Mouse (Mus musculus) midbrain, embryonic 14.5 days (tissue): ENCODE results near the gene Gm11011. TPM values are rescaled to one million over a fixed set of nuclear protein-coding genes. Genes with fewer than 3 reads are reported as not detected.

Source experiments
- ATAC-seq: fragments of 200-750 bp; cut with Nextera tagmentation; 2 replicates; pipeline ENCODE4 v1.8.0; 2017; ENCODE audit warnings: moderate number of reproducible peaks, moderate library complexity; ENCODE audit not compliant: low FRiP score, low TSS enrichment
- DNase-seq: peaks from one replicate; pipeline ENCODE4 v3.0.0-alpha.2; 2015
- H3K27ac ChIP-seq: fragments of 300-500 bp; sonication (generic); replicated peaks from 2 replicates; pipeline ENCODE4 v1.5.1; 2014; ENCODE audit warnings: mild to moderate bottlenecking, low read depth, low read length, moderate library complexity
- H3K27me3 ChIP-seq: fragments of 300-500 bp; sonication (generic); 2 replicates; pipeline ENCODE4 v1.6.1; 2014; ENCODE audit warnings: low read length, control low read depth, mixed read lengths; ENCODE audit not compliant: control insufficient read depth, insufficient read depth
- H3K36me3 ChIP-seq: fragments of 300-500 bp; sonication (generic); 2 replicates; pipeline ENCODE4 v1.6.1; 2014; ENCODE audit warnings: low read length, control low read depth; ENCODE audit not compliant: control insufficient read depth, insufficient read depth
- H3K4me1 ChIP-seq: fragments of 300-500 bp; sonication (generic); 2 replicates; pipeline ENCODE4 v1.6.1; 2014; ENCODE audit warnings: mild to moderate bottlenecking, antibody characterized with exemption, low read length, control low read depth; ENCODE audit not compliant: control insufficient read depth, insufficient read depth
- H3K4me2 ChIP-seq: fragments of 300-500 bp; sonication (generic); 2 replicates; pipeline ENCODE4 v1.6.1; 2014; ENCODE audit warnings: mild to moderate bottlenecking, low read length, moderate library complexity
- H3K4me3 ChIP-seq: fragments of 300-500 bp; sonication (generic); replicated peaks from 2 replicates; pipeline ENCODE4 v1.5.1; 2014; ENCODE audit warnings: low read depth, low read length
- H3K9ac ChIP-seq: fragments of 300-500 bp; sonication (generic); replicated peaks from 2 replicates; pipeline ENCODE4 v1.6.1; 2014; ENCODE audit warnings: mild to moderate bottlenecking, low read length, moderate library complexity
- H3K9me3 ChIP-seq: fragments of 300-500 bp; sonication (generic); 2 replicates; pipeline ENCODE4 v1.6.1; 2016; ENCODE audit warnings: low read length, control low read depth, mixed read lengths; ENCODE audit not compliant: control insufficient read depth
- WGBS: fragments of 180-500 bp; shearing (Covaris S2); extraction: QIAGEN DNeasy Blood & Tissue Kit; methylation state at CpG from one replicate; pipeline ENCODE4 v1.1.7; 2014; 5-methylcytosine and 5-hydroxymethylcytosine counted together
- polyA plus RNA-seq: library from polyadenylated mRNA; unstranded; fragments of >200 nt; fragmentation: Nextera tagmentation; extraction: Ambion mirVana; gene quantifications from 2 replicates; pipeline ENCODE4 v1.2.1, GENCODE M21; 2014

The Gm11011 gene
- polyA plus RNA-seq, 1 experiment from 2014 or later = not detected

DNA sequence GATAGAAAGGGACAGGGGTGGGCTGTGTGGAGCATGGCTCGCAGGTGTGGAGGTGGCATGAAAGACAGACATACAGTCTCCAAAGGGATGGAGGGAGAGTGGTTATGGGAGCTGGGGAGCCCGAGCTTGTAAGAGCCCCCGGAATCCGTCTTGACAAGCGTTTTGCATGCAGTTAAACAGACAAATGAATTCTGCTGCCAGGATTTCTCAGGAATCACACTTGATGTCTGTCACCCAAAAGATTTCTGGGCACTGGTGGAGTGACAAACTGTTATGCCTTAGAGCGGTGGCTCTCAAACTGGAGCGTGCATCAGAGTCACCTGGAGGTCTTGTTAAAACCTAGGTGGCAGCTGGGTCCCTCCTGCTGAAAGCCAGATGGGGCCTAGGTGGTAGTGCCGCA, 10.4 kb upstream of the Gm11011 start:
- Histone ChIP-seq H3K9me3 (no peaks in the 10 kb centered on the region), H3K4me2 (no peak overlapping the region), H3K4me1 (peaks cover 9% of the 10 kb centered on the region), H3K27me3 (no peaks in the 10 kb centered on the region), H3K36me3 (no peaks in the 10 kb centered on the region), H3K27ac (0 out of 2 replicates have a peak overlapping the region, but pooled peaks have one; percentile 14), H3K9ac (no peak overlapping the region), H3K4me3 (no peak overlapping the region)
- WGBS = 79% methylated on average over 8 of the region's 8 CpGs
- DNase-seq = no peak
- ATAC-seq = no peak

DNA sequence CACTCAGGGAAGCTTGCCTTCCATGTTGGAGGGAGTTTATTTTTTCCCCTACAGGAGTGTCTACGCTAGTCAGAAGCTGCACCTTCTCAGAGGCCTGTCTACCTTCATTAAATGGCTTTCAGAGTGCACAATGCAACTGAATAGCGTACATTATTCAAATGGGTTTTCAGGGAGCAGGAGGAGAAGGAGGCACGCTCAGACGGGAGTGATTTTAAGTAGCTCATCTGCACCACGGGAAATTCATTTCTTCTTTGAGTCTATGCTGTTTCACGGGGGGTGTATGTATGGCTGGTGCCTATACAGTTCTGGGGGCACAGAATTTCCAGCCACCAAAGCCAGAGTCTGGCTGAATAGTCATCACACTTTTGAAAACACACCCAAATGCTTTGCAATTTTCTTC, 9.8 kb upstream of the Gm11011 start:
- peaks cover 9% of the 10 kb centered on the region for H3K4me1 ChIP-seq
- H3K4me2 ChIP-seq = no peak overlapping the region
- no peaks in the 10 kb centered on the region for H3K9me3 ChIP-seq
- no peak overlapping the region for H3K9ac ChIP-seq
- no peak for DNase-seq
- no peak overlapping the region for H3K4me3 ChIP-seq
- ATAC-seq = no peak
- WGBS = 22% methylated on average over 6 of the region's 6 CpGs
- H3K27ac ChIP-seq = no peak overlapping the region
- H3K27me3 ChIP-seq = no peaks in the 10 kb centered on the region
- no peaks in the 10 kb centered on the region for H3K36me3 ChIP-seq

DNA sequence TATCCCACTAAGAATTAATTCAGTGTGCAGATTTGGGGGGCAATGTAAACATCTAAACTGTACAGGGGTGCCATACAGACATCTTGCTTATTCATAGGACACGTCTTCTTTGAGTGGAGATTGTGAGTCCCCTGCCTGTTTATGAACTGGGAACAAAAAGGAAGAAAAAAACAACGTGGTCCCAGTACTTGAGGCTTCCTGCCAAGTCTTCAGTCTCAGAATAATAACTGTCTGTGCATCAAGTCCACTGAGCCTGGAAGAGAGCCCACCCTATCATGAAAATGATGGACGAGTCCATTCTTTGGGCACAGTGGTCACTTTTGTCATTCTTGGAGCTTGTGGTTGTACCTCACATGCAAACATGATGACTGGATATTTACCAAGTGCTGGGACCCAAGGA, 6.2 kb upstream of the Gm11011 start:
- Histone ChIP-seq H3K27ac (no peak overlapping the region), H3K4me1 (peaks cover 9% of the 10 kb centered on the region), H3K9me3 (no peaks in the 10 kb centered on the region), H3K36me3 (no peaks in the 10 kb centered on the region), H3K9ac (no peak overlapping the region), H3K27me3 (no peaks in the 10 kb centered on the region), H3K4me3 (no peak overlapping the region), H3K4me2 (no peak overlapping the region)
- 62% methylated on average over 3 of the region's 3 CpGs for WGBS
- ATAC-seq (no peak), DNase-seq (peak; percentile 24)

DNA sequence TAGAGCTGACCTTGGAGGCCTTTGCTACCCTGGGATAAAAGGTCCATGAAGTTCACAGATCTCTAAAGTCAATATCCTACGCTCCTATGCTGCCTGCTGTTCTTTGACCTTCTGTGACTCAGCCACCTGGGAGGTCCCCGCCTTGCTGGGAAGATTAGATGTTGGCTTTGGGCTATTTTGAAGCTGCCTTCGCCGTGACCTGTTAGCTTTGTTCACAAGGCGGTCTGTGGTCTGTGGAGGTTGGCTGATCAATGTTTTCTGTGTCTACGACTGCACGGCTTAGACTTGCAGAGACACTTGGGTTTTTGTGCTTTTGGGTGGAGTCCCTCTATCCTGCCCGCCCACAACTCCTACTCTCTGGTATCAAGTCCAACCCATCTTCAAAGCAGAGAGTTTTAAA, 2.9 kb upstream of the Gm11011 start:
- no peaks in the 10 kb centered on the region for H3K27me3 ChIP-seq
- no peaks in the 10 kb centered on the region for H3K36me3 ChIP-seq
- no peak overlapping the region for H3K4me3 ChIP-seq
- no peak overlapping the region for H3K27ac ChIP-seq
- ATAC-seq (no peak), DNase-seq (no peak)
- WGBS = 71% methylated on average over 8 of the region's 8 CpGs
- H3K9ac ChIP-seq = no peak overlapping the region
- H3K9me3 ChIP-seq = no peaks in the 10 kb centered on the region
- no peak overlapping the region for H3K4me2 ChIP-seq
- peaks cover 3% of the 10 kb centered on the region; the same call in 1 of the 2 replicates for H3K4me1 ChIP-seq

DNA sequence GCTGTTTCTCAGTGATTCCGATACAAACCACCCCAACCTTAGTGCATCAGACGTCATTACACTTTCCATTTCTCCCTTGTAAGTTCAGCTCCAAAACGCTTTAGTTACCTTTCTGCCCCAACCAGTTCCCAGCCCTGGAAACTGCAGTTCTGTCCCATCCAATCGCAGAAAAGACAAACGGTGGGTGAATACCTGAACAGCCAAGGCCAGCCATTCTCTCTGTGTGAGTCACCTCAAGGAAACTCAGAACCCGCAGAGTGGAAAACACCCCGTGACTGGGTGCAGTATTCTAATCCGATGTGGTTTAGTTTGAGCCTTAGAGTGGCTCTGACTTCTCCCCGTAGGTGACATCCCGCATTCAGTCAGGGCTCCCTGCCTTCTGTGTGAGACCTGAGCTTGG, 2.2 kb upstream of the Gm11011 start:
- 93% methylated on average over 10 of the region's 10 CpGs for WGBS
- H3K4me3 ChIP-seq = no peak overlapping the region
- peaks cover 10% of the 10 kb centered on the region; the same call in 1 of the 2 replicates for H3K4me1 ChIP-seq
- H3K27ac ChIP-seq = no peak overlapping the region
- no peaks in the 10 kb centered on the region for H3K36me3 ChIP-seq
- ATAC-seq = no peak
- no peak overlapping the region for H3K9ac ChIP-seq
- no peaks in the 10 kb centered on the region for H3K27me3 ChIP-seq
- H3K9me3 ChIP-seq = no peaks in the 10 kb centered on the region
- H3K4me2 ChIP-seq = no peak overlapping the region
- no peak for DNase-seq

DNA sequence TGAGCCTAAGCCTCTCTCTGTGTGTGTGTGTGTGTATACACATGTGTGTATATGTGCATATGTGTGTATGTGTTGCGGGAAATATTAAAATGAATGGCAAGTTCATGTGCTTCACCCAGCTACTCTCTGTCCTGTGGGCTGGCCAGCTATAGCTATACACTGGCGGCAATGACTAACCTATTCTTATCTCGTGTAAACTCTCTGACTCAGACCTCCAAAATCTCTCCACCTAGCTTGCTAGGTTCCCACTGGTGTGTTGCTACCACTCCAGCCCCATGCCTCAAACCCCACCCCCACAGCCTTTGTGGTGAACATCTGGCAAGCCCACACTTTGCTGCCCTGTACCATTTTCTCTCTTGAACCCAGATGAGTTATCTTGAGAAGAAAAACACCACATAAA, 857 bp downstream of the Gm11011 start:
- Histone ChIP-seq H3K4me1 (peaks cover 10% of the 10 kb centered on the region; the same call in 1 of the 2 replicates), H3K27ac (no peak overlapping the region), H3K27me3 (no peaks in the 10 kb centered on the region), H3K4me3 (no peak overlapping the region), H3K9me3 (no peaks in the 10 kb centered on the region), H3K36me3 (no peaks in the 10 kb centered on the region), H3K9ac (no peak overlapping the region), H3K4me2 (no peak overlapping the region)
- DNase-seq (no peak), ATAC-seq (no peak)
- WGBS = 89% methylated on average over 3 of the region's 3 CpGs

DNA sequence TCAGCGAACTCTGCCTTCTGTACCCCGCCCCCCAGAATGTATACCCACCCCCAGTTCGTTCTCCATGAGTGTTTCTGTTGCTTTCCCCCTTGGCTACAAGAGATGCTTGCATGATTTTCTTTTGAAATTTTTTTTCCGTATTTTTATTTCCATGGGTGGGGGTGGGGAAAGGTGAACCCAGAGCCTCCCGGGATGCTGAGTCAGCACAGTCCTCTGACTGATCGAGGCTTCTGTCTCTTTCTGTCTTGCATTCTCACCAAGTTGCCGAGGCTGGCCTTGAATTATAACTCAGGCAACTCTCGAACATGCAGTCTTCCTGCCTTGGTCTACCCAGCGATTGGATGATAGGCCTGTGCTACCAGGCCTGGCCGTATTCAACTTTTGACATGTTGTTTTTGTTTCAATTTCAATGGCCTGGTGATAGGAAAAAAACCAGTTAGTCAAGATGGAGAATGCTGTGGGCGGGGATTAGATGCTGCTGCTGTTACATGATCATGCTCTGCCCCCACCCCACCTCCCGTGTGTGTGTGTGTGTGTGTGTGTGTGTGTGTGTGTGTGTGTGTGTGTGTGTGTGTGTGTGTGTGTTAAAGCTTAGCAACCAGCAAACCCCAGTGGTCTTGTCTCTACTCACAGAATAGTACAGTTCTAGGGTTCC, 1.8 kb downstream of the Gm11011 start:
- WGBS = 82% methylated on average over 12 of the region's 12 CpGs
- H3K9ac ChIP-seq = no peak overlapping the region
- H3K27me3 ChIP-seq = no peaks in the 10 kb centered on the region
- peaks cover 10% of the 10 kb centered on the region; the same call in 1 of the 2 replicates for H3K4me1 ChIP-seq
- H3K36me3 ChIP-seq = no peaks in the 10 kb centered on the region
- DNase-seq (peak; percentile 15), ATAC-seq (no peak)
- H3K27ac ChIP-seq = peak overlapping the region; percentile 52; the same call in 1 of the 2 replicates
- no peaks in the 10 kb centered on the region for H3K9me3 ChIP-seq
- no peak overlapping the region for H3K4me3 ChIP-seq
- no peak overlapping the region for H3K4me2 ChIP-seq

DNA sequence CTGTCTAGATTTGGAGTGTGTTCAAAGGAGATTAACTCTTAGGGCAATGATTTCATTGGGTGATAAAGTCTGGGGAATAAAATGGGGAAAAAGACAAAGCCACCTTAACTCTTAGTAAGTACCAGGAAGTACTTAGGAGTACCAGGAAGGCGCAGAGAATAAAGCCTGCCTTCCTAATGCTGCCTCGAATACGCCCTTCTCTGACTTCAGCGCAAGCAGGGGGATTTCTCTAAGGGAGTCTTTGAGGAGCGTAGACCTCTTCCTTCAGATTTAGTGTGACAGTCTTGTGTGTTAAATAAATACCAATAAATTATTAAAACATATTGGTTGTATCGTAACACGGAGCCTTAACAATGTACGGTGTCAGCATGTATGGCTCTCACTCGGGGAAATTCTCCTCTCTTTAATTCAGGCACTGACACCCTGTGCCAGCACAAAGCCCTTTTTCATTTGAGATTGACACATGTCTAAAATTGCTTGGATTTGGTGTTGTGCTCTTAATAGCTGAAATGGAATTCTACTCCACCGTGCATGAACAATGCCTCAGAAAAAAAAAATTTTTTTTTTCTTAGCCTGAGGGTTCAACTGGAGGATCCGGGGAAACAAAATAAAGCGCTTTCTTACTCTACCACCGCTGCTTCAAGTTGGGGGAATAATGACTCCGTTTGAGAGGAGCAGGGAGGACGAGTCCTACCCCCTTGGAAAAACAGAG, 2.6 kb downstream of the Gm11011 start:
- Histone ChIP-seq H3K27me3 (no peaks in the 10 kb centered on the region), H3K4me2 (peak overlapping the region; percentile 0; the same call in 1 of the 2 replicates), H3K4me3 (no peak overlapping the region), H3K27ac (peak overlapping the region; percentile 52; the same call in 1 of the 2 replicates), H3K9me3 (no peaks in the 10 kb centered on the region), H3K4me1 (peaks cover 10% of the 10 kb centered on the region; the same call in 1 of the 2 replicates), H3K36me3 (no peaks in the 10 kb centered on the region), H3K9ac (no peak overlapping the region)
- peak; percentile 65 for DNase-seq
- WGBS = 29% methylated on average over 15 of the region's 15 CpGs
- ATAC-seq = no peak; the same call in 1 of the 2 replicates

DNA sequence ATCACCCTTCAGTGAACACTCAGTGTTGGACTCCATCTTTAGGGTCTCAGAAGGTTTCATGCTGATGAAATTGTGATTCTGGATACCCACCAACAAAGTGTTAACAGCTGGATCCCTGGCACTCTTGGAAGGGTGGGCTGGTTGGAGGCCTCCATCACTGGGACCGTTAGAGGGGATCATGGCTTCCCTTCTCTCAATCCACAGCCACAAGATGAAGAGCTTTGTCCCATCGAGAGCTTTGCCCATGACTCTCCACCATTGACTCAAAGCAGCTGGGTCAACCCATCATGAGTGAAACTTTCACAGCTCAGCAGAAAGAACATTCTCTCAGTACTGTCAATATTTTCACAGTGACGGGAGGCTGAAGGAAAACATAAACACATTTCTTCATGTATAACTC, 4.1 kb downstream of the Gm11011 start:
- Histone ChIP-seq H3K9me3 (no peaks in the 10 kb centered on the region), H3K9ac (no peak overlapping the region), H3K27me3 (no peaks in the 10 kb centered on the region), H3K4me2 (no peak overlapping the region), H3K4me1 (peaks cover 10% of the 10 kb centered on the region; the same call in 1 of the 2 replicates), H3K36me3 (no peaks in the 10 kb centered on the region), H3K27ac (no peak overlapping the region), H3K4me3 (no peak overlapping the region)
- DNase-seq (no peak), ATAC-seq (no peak)
- 88% methylated on average over 3 of the region's 3 CpGs for WGBS
